Mouse (Mus musculus): Measurements from ENCODE around the gene Ccr6.

DNA sequence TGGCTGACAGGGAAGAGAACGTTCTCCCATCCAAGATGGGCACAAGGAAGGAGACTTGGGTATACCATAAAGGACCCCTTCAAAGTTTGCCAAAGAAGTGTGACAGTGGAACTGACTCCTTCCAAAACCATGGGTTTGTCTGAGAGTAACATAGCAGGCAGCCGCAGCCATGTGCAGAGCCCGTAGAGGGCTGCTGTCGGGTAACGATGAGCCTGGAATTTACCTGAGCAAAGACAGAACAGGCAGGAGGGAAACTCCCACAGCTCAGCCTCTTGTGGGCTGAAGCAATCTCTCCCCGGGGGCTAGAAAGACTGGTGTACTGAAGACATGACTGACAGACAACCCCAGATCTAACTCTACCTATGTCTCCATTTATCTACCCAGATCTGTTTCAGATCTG, 24.4 kb upstream of the Ccr6 start:
- no peak for TF ChIP-seq CTCF (IDR thresholded peaks at IDR 0.05; ENCODE audit: extremely low read depth, insufficient read depth, insufficient read length, insufficient replicate concordance)
- no peak for TF ChIP-seq POLR2A (IDR thresholded peaks at IDR 0.05; ENCODE audit: low read depth, low read length)

Measured in spleen, adult 2 months (tissue).